Mouse (Mus musculus): ENCODE results near the gene Cd40. TPM values are rescaled to one million over a fixed set of nuclear protein-coding genes. Genes with fewer than 3 reads are reported as not detected.

Gene Cd40
- polyA plus RNA-seq, 1 experiment from 2014 or later, result 5.4 TPM

DNA sequence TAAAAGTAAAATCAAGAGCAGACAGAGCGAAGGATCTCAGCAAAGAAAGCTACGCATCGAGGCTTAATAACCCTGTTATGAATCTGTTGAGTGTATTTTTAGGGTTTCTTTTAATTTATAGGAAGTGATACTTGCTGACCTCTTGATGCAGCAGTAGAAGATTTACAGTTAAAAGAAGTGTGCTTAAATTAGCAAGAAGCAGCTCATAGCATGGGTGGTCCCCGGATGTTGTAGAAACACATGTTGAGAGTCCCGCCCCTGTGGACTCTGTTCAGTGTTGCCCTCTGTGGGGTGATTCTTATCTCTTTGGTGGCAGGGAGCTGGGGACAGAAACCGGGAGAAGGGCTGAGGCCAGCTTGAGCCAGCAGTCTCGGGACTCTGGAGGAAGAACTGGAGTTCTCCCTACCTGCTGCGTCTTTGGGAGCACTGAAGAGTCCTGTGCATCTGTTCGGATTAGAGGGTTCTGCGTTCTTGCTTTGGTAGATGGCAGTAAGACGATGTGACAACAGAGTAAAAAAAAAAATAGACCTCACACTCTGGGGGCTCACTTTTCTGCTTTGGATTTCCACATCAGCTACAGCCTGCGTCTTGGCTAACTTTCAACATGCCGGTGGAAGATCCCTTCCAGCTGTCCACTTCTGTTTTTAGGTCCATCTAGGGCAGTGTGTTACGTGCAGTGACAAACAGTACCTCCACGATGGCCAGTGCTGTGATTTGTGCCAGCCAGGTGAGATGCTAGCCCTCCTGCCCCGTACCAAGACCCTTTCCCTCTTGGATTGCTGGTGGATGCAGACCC, 6.4 kb downstream of the Cd40 start:
- no peak overlapping the region for H3K9ac ChIP-seq
- WGBS, result 86% methylated on average over 16 of the region's 16 CpGs

DNA sequence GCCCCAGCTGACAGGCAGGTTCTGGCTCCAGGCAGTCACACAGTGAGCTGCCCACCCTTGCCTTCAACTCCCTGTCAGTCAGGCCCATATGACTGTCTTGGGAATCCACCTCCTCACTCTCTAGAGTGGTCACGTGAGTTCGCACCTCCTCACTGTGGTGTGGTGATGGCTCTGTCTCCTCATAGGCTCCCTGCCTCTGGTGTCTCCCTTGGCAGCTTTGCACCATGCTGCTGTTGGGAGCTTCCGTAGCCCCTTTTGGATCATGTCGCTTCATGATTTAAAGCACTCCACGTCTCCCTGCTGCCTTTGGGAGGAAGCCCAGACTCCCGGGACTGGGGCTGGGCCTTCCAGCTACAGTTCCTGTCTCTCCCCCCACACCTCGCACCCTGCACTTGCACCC, 9.1 kb downstream of the Cd40 start:
- Histone ChIP-seq H3K27me3 (no peaks in the 10 kb centered on the region), H3K9ac (no peak overlapping the region), H3K36me3 (ENCODE audit: poor library complexity, severe bottlenecking) (no peaks in the 10 kb centered on the region), H3K27ac (no peak overlapping the region), H3K4me3 (no peak overlapping the region), H3K4me1 (peaks cover 5% of the 10 kb centered on the region; the same call in 1 of the 2 replicates), H3K4me2 (no peak overlapping the region), H3K9me3 (replicated peaks) (no peaks in the 10 kb centered on the region)
- 62% methylated on average over 7 of the region's 7 CpGs for WGBS
- ATAC-seq, result peak; percentile 59

More for the DNA sequence above, 6.4 kb downstream of the Cd40 start:
- no peak for ATAC-seq
- no peak overlapping the region for H3K4me3 ChIP-seq
- H3K27me3 ChIP-seq, result peaks cover 6% of the 10 kb centered on the region; the same call in 1 of the 2 replicates
- no peaks in the 10 kb centered on the region for H3K9me3 ChIP-seq (replicated peaks)
- no peak overlapping the region for H3K4me2 ChIP-seq
- no peak overlapping the region for H3K27ac ChIP-seq
- H3K4me1 ChIP-seq, result peaks cover 5% of the 10 kb centered on the region; the same call in 1 of the 2 replicates
- no peaks in the 10 kb centered on the region for H3K36me3 ChIP-seq (ENCODE audit: poor library complexity, severe bottlenecking)

DNA sequence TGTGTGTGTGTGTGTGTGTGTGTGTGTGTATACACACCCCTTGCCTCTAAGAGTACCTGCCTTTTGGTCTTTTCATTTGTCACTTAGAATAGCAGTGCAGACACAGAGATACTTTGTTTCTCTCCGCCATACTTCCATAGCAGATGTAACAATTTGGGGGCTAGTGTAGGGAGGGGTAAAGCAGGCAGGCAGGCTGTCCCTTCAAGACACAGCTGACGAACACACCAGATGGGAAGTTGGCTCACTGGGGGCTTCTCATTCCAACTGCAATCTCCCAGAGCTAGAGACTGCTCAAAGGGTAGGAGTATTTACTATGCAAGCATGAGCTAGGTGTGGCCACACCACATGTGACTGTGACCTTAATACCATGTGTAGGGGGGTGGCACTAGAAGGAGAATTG, 13.4 kb downstream of the Cd40 start:
- ATAC-seq, result peak; percentile 58; the same call in 1 of the 2 replicates
- Histone ChIP-seq H3K9ac (no peak overlapping the region), H3K27ac (peak overlapping the region; percentile 37; the same call in 1 of the 2 replicates), H3K4me2 (no peak overlapping the region), H3K4me3 (no peak overlapping the region), H3K4me1 (peaks cover 26% of the 10 kb centered on the region), H3K36me3 (ENCODE audit: poor library complexity, severe bottlenecking) (no peaks in the 10 kb centered on the region), H3K27me3 (peaks cover 24% of the 10 kb centered on the region), H3K9me3 (replicated peaks) (no peaks in the 10 kb centered on the region)
- 80% methylated on average over 2 of the region's 2 CpGs for WGBS

DNA sequence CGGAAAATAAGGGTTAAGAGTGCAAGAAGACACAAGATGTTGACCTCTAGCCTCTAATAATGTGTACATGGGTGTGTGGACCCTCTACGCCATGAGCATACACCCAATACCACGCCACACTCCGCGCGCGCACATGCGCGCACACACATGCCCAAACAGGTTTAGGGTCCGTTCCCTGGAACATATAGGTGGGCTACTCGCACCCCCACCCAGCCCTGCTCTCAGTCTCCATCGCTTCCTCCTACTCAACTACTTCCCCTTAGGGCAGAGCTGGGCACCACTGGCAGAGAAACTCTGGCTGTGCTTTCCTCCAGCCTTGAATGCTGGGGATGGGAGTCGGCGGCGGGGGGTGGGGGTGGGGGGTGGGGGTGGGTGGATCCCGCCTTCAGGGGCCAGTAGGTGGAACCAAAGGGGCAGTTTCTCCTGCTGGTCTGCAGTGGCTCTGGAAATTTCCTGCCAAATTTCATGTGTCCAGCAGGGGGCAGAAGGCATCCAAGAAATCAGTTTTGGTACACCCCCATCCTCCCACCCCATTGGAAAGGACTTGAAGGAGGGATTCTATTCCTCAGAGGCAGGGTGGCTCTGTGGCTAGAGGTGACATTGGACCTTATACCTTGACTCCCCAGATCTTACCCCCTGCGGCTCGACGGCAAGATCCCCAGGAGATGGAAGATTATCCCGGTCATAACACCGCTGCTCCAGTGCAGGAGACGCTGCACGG, 14.8 kb downstream of the Cd40 start:
- H3K4me3 ChIP-seq, result no peak overlapping the region
- H3K27me3 ChIP-seq, result peaks cover 35% of the 10 kb centered on the region
- no peak; the same call in 1 of the 2 replicates for ATAC-seq
- H3K9me3 ChIP-seq (replicated peaks), result no peaks in the 10 kb centered on the region
- H3K9ac ChIP-seq, result 0 out of 2 replicates have a peak overlapping the region, but pooled peaks have one; percentile 16
- WGBS, result 19% methylated on average over 20 of the region's 23 CpGs
- peaks cover 32% of the 10 kb centered on the region for H3K4me1 ChIP-seq
- no peaks in the 10 kb centered on the region for H3K36me3 ChIP-seq (ENCODE audit: poor library complexity, severe bottlenecking)
- H3K27ac ChIP-seq, result no peak overlapping the region
- peak overlapping the region; percentile 37 for H3K4me2 ChIP-seq

DNA sequence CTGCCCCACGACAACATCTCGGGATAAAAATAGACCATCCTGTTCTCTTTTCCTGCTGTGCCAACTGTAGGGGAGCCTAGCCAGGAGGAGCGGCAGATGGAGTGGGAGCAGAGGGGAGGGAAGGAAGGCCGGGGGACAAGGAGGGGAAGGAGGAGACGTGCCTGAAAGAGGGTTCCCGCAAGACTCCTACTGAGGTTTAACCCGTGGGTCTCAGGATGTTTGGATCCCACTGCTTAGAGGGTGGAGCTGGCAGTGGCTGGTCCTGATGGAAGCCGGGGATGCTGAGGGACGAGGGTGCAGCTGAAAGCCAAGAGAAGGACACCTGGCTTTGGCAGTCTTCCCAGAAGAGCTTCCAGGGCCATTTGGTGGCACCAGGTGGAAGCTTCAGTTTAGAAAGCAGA, 18.0 kb downstream of the Cd40 start:
- ATAC-seq, result no peak; the same call in 1 of the 2 replicates
- Histone ChIP-seq H3K9me3 (replicated peaks) (no peaks in the 10 kb centered on the region), H3K4me3 (no peak overlapping the region), H3K9ac (peak overlapping the region; percentile 12; the same call in 1 of the 2 replicates), H3K27ac (0 out of 2 replicates have a peak overlapping the region, but pooled peaks have one; percentile 7), H3K4me2 (peak overlapping the region; percentile 22), H3K27me3 (peaks cover 40% of the 10 kb centered on the region), H3K36me3 (ENCODE audit: poor library complexity, severe bottlenecking) (no peaks in the 10 kb centered on the region), H3K4me1 (peaks cover 60% of the 10 kb centered on the region)
- 15% methylated on average over 9 of the region's 9 CpGs for WGBS

DNA sequence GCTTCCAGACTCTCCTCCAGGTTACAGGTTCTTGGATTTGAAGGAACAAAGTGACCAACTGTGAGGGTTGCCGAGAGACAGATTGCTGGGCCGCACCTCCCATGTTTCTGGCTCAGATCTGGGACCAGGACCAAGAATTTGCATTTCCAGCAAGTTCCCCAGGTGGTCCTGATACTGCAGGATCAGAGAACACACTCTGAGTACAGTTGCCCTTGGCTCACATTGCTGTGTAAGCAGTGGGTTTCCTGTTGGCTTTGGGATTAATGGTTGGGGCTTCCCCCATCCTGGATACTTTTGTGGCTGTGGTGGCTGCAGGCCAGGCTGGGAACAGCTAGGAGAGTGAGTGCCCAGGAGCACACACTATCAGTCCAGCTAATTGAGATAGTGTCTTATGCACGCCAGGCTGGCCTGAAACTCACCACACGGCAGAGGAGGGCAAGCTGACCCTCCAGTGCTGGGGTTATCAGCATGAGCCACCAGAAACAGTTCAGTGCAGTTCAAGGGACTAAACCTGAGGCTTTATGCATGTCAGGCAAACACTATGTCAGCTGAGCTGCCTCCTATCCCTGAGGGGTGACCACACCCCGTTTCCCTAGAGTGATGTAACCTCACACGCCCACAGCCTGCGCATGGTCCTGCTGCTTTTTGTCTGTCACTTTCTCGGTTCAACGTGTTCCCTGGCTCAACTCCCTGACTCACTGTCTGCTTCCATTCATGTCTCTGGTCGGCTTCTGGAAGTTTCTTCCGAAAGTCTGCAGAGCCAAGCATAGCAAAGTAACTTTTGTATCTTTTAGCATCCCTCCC, 18.9 kb downstream of the Cd40 start:
- H3K27me3 ChIP-seq, result peaks cover 49% of the 10 kb centered on the region
- no peak overlapping the region for H3K27ac ChIP-seq
- WGBS, result 48% methylated on average over 11 of the region's 11 CpGs
- no peak overlapping the region for H3K4me2 ChIP-seq
- H3K9ac ChIP-seq, result no peak overlapping the region
- no peak overlapping the region for H3K4me3 ChIP-seq
- ATAC-seq, result no peak
- H3K36me3 ChIP-seq (ENCODE audit: poor library complexity, severe bottlenecking), result no peaks in the 10 kb centered on the region
- no peaks in the 10 kb centered on the region for H3K9me3 ChIP-seq (replicated peaks)
- H3K4me1 ChIP-seq, result peaks cover 69% of the 10 kb centered on the region

DNA sequence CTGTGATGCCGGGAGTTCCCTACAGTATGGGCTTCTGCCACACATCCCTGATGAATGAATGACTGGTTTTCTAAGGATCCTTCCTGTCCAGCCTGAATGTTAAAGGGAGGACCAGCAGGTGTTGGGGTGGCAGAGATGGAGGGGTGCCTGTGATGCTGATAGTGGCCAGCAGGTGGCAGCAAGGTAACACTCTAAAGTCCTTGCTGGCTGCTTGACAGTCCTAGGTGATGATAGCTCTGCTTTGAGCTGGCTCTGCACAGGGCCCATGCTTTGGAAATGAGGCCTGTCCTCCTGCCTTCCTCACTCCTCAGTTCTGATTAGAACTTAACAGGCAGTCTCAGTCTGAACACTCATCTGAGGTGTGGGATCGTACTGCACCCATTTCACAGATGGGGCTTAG, 19.5 kb downstream of the Cd40 start:
- 39% methylated on average over 2 of the region's 2 CpGs for WGBS
- peaks cover 71% of the 10 kb centered on the region for H3K4me1 ChIP-seq
- no peak overlapping the region for H3K4me2 ChIP-seq
- H3K9ac ChIP-seq, result no peak overlapping the region
- no peak overlapping the region for H3K4me3 ChIP-seq
- H3K27me3 ChIP-seq, result peaks cover 55% of the 10 kb centered on the region
- H3K36me3 ChIP-seq (ENCODE audit: poor library complexity, severe bottlenecking), result no peaks in the 10 kb centered on the region
- peak; percentile 41; the same call in 1 of the 2 replicates for ATAC-seq
- H3K27ac ChIP-seq, result no peak overlapping the region
- H3K9me3 ChIP-seq (replicated peaks), result no peaks in the 10 kb centered on the region

DNA sequence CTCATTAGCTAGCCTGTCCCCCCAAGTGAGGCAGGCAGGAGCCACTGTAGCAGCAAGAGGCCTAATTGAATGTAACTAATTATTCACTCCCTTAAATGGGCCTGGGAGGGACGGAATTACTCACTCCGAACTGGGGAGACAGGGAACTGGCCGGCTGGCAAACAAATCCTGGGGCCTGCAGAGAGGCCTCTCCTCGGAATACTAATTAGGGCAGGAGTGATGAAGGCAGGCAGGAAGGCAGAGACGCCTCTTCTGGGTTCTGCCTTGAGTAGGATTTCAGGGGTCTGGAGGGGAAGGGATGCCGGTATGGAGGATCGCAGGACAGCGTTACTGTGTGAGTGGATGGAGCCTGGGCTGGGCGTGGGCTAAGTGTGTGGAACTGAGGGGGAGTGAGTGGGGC, 21.6 kb downstream of the Cd40 start:
- ATAC-seq, result peak; percentile 76
- peak overlapping the region; percentile 63 for H3K27ac ChIP-seq
- 2% methylated on average over 9 of the region's 9 CpGs for WGBS
- no peaks in the 10 kb centered on the region for H3K36me3 ChIP-seq (ENCODE audit: poor library complexity, severe bottlenecking)
- H3K9me3 ChIP-seq (replicated peaks), result no peaks in the 10 kb centered on the region
- peaks cover 72% of the 10 kb centered on the region for H3K4me1 ChIP-seq
- H3K9ac ChIP-seq, result peak overlapping the region; percentile 23; the same call in 1 of the 2 replicates
- H3K4me2 ChIP-seq, result peak overlapping the region; percentile 41
- peaks cover 55% of the 10 kb centered on the region for H3K27me3 ChIP-seq
- H3K4me3 ChIP-seq, result no peak overlapping the region

DNA sequence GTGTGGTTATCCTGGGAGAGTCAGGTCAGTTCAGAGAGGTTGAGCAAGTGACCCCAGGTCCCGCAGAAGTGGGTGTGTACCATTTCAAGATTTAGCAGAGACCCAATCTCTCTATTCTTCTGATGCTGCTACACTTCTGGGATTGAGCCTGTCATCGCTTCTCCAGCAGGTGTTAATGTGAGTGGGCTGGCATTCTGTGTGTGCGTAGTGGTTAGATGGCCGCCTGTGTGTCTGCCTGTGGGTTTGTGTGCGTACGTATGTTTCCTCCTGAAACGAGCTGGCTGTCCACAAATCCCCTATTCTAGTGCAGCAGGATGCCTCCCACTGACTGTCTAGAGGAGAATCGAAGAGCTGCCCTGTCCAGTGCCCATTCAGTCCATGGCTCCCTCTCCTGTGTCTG, 22.6 kb downstream of the Cd40 start:
- Histone ChIP-seq H3K4me2 (peak overlapping the region; percentile 20; the same call in 1 of the 2 replicates), H3K4me3 (no peak overlapping the region), H3K4me1 (peaks cover 70% of the 10 kb centered on the region), H3K27me3 (peaks cover 54% of the 10 kb centered on the region), H3K36me3 (ENCODE audit: poor library complexity, severe bottlenecking) (no peaks in the 10 kb centered on the region), H3K27ac (no peak overlapping the region), H3K9ac (peak overlapping the region; percentile 34; the same call in 1 of the 2 replicates), H3K9me3 (replicated peaks) (no peaks in the 10 kb centered on the region)
- ATAC-seq, result no peak
- WGBS, result 40% methylated on average over 8 of the region's 8 CpGs

DNA sequence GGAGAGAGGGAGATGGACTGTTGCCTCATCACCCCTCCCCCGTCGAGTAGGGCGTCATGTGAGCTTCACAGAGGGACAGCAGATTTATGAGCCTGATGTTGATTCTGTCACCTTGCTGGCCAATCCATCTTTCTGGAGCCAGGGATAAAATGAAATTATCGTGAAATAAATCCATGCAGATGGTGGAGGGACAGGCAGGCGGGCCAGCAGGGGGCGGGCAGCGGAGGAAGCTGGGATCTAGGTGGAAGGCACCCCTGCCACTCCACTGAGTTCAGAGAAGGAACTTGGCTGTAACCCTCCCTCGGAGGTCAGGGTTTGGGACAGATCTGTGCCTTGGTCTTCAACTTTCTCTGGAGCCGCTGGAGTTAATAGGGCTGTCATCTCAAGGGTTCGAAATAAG, 23.2 kb downstream of the Cd40 start:
- no peak overlapping the region for H3K4me3 ChIP-seq
- no peaks in the 10 kb centered on the region for H3K36me3 ChIP-seq (ENCODE audit: poor library complexity, severe bottlenecking)
- no peak overlapping the region for H3K27ac ChIP-seq
- no peaks in the 10 kb centered on the region for H3K9me3 ChIP-seq (replicated peaks)
- H3K27me3 ChIP-seq, result peaks cover 48% of the 10 kb centered on the region
- H3K4me2 ChIP-seq, result peak overlapping the region; percentile 20; the same call in 1 of the 2 replicates
- H3K9ac ChIP-seq, result peak overlapping the region; percentile 34; the same call in 1 of the 2 replicates
- no peak for ATAC-seq
- 22% methylated on average over 10 of the region's 10 CpGs for WGBS
- H3K4me1 ChIP-seq, result peaks cover 65% of the 10 kb centered on the region

DNA sequence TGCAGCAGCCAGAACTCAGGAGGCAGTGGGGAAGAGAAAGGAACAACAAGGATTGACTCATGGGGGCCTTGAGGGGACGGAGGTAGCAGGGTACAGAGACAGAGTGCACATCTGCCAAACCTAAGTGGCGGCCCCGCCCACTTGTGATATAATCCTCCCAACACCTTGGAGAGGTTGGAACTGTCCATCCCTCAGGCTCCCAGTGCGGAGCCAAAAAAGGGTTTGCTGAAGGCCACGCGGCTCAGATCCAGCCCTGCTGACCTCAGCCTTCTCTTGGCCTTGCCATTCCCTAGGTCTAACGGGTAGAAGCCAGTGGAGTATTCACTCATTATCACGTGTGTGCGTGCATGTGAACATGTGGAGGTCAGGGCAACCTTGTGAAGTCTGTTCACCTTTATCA, 25.2 kb downstream of the Cd40 start:
- Histone ChIP-seq H3K27me3 (peaks cover 36% of the 10 kb centered on the region), H3K4me2 (no peak overlapping the region), H3K27ac (no peak overlapping the region), H3K36me3 (ENCODE audit: poor library complexity, severe bottlenecking) (no peaks in the 10 kb centered on the region), H3K9ac (no peak overlapping the region), H3K4me1 (peaks cover 53% of the 10 kb centered on the region), H3K4me3 (no peak overlapping the region), H3K9me3 (replicated peaks) (no peaks in the 10 kb centered on the region)
- 24% methylated on average over 9 of the region's 9 CpGs for WGBS
- ATAC-seq, result no peak
